10 mouse cellular contexts compared by ENCODE assay signal in genomic region chr8:78002071-78002470, GRCm38 (mm10).
DNase-seq lines count a peak whose midpoint lies in the region; ATAC-seq lines count a peak whose summit lies in the region.
"Had no signal": no experiment of that assay in that cellular context is flagged by ENCODE, and none has a peak within 500 bp of the region (broad histone marks: within the 10 kb centered on the region; RNA-seq: fewer than 3 reads in every experiment).

No protein-coding gene starts in this region.

- H3K27ac ChIP-seq in kidney, embryonic 14.5 days (ENCODE audit: low read depth, low read length) = no peak overlapping the region
- H3K27ac ChIP-seq in limb, embryonic 10.5 days = peak overlapping the region; percentile 47; the same call in 1 of the 2 replicates
- H3K27ac ChIP-seq: limb, embryonic 15.5 days had no signal

- WGBS in kidney, embryonic 14.5 days = 18% methylated on average over 3 of the region's 3 CpGs
- WGBS in limb, embryonic 10.5 days = 61% methylated on average over 3 of the region's 3 CpGs

- peak; percentile 73; the same call in 1 of the 2 replicates for ATAC-seq in kidney, embryonic 14.5 days (ENCODE audit: low FRiP score, low TSS enrichment)

- H3K9me3 ChIP-seq in kidney, embryonic 14.5 days (ENCODE audit: control insufficient read depth, low read length) = no peaks in the 10 kb centered on the region
- no peaks in the 10 kb centered on the region for H3K9me3 ChIP-seq in limb, embryonic 10.5 days (replicated peaks)
- H3K9me3 ChIP-seq: limb, embryonic 15.5 days had no signal

- no peak overlapping the region; the same call in 1 of the 2 replicates for H3K4me2 ChIP-seq in kidney, embryonic 14.5 days (replicated peaks; ENCODE audit: low read depth, low read length)
- H3K4me2 ChIP-seq: limb, embryonic 15.5 days had no signal

- H3K4me1 ChIP-seq in kidney, embryonic 14.5 days (ENCODE audit: control insufficient read depth, insufficient read depth, low read length) = peaks cover 4% of the 10 kb centered on the region; the same call in 1 of the 2 replicates
- peaks cover 18% of the 10 kb centered on the region for H3K4me1 ChIP-seq in limb, embryonic 10.5 days

- DNase-seq in embryo, embryonic 10.5 days (ENCODE audit: low spot score) = peak; percentile 21
- no peak for DNase-seq in embryo, embryonic 10 days (ENCODE audit: low spot score)
- DNase-seq in kidney, adult 11 months = no peak
- peak; percentile 18 for DNase-seq in embryo, embryonic 11 days
- no peak for DNase-seq in limb, embryonic 10.5 days (ENCODE audit: low spot score)
- no peak for DNase-seq in spleen, adult 18-20 months
- no peak for DNase-seq in spleen, postnatal 36 days (ENCODE audit: low spot score in 2 of 2)
- DNase-seq: cerebellum, postnatal 36 days had no signal

- no peak overlapping the region for H3K4me3 ChIP-seq in kidney, embryonic 14.5 days (ENCODE audit: low read length)
- H3K4me3 ChIP-seq in limb, embryonic 10.5 days = no peak overlapping the region
- H3K4me3 ChIP-seq: limb, embryonic 15.5 days had no signal

- no peaks in the 10 kb centered on the region for H3K27me3 ChIP-seq in kidney, embryonic 14.5 days (ENCODE audit: control insufficient read depth, insufficient read depth, low read length)
- no peaks in the 10 kb centered on the region for H3K27me3 ChIP-seq in limb, embryonic 10.5 days (ENCODE audit: low read depth, poor library complexity, severe bottlenecking)
- H3K27me3 ChIP-seq: limb, embryonic 15.5 days had no signal

- H3K36me3 ChIP-seq in kidney, embryonic 14.5 days (ENCODE audit: control insufficient read depth, insufficient read depth, low read length) = no peaks in the 10 kb centered on the region
- no peaks in the 10 kb centered on the region for H3K36me3 ChIP-seq in limb, embryonic 10.5 days
- H3K36me3 ChIP-seq: limb, embryonic 15.5 days had no signal

- H3K9ac ChIP-seq in kidney, embryonic 14.5 days (ENCODE audit: low read depth, low read length) = no peak overlapping the region
- H3K9ac ChIP-seq: limb, embryonic 15.5 days had no signal

Comparison
In these comparisons a context has a peak if more than half of its experiments do, and no peak if none do; other contexts are left out.
1. DNase-seq: peak in embryo, embryonic 10.5 days (single experiment) and embryo, embryonic 11 days (single experiment); none in embryo, embryonic 10 days (single experiment), kidney, adult 11 months (single experiment), limb, embryonic 10.5 days (single experiment), spleen, adult 18-20 months (0 of 2) and spleen, postnatal 36 days (0 of 2).